Mouse (Mus musculus) heart, postnatal 25 days (tissue): ENCODE measurements around the gene Hid1. TPM values are rescaled to one million over a fixed set of nuclear protein-coding genes. Genes with fewer than 3 reads are reported as not detected.

Experiments
- DNase-seq: peaks from one replicate; pipeline ENCODE4 v3.0.0; 2022; ENCODE audit warnings: low spot score
- intact Hi-C: fragments of 180-260 bp; cut with DNase I; formaldehyde crosslinking; loops from one replicate; pipeline ENCODE4 v1.15.1; 2025
- total RNA-seq, 2 experiments: library from RNA; stranded (reverse); gene quantifications; 2 replicates each; pipeline ENCODE4 v1.2.3; 2021

Hid1 gene
- total RNA-seq, 2 experiments from 2014 or later = 4.2 to 5.4 TPM

DNA sequence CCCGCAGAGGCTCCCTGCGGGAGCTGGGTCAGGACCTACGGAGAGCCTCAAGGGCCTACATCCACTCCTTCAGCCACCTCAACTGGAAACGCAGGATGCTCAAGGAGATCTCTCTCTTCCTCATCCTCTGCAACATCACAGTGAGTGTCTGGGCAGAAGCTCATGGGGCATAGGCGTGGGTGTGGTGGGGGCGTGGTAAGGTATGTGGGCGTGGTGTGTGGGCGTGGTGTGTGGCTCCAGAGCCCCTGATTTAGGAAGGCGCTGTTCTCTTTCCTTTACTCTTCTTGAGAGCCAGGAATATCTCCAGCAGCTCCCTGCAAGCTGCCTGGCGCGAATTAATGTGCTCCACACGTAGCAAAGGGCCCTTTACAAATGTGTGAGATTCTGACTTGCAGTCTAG lies 22.6 kb downstream of the Hid1 start:
- no peak for DNase-seq
- intact Hi-C loops = no loop called here

DNA sequence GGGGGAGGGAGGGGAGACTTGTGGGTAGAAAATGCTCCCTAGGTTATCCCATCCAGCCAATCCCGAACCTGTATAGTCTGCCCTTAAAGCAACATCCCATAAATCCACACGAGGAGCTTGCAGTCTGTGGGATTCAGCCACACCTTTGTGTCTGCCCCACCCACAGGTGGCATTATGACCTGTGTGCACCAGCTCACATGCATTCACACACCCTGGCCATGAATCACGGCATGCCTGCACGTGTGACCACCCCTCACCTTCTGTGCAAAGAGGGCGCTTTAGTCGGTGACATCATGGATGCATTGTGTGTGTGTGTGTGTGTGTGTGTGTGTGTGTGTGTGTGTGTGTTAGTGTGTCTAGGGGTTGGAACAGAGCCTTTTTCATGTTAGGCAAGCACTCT lies 25.7 kb downstream of the Hid1 start:
- intact Hi-C loops = no loop called here

DNA sequence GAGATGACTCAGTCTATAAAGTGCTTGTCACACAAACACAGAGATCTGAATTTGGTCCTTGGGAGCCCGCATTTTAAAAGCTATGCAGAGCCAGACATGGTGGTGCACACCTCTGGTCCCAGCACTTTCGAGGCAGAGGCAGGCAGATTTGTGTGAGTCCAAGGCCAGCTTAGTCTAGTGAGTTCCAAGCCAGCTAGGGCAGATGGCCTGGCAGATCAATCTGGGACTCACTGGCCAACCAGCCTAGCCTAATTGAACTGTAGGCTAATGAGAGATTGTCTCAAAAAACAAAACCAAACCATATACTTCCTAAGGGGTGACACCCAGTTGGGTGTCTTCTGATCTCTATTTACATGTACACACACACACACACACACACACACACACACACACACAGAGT lies 26.3 kb downstream of the Hid1 start:
- intact Hi-C loops = no loop called here
- no peak for DNase-seq

More for the DNA sequence above, 25.7 kb downstream of the Hid1 start:
- no peak for DNase-seq

DNA sequence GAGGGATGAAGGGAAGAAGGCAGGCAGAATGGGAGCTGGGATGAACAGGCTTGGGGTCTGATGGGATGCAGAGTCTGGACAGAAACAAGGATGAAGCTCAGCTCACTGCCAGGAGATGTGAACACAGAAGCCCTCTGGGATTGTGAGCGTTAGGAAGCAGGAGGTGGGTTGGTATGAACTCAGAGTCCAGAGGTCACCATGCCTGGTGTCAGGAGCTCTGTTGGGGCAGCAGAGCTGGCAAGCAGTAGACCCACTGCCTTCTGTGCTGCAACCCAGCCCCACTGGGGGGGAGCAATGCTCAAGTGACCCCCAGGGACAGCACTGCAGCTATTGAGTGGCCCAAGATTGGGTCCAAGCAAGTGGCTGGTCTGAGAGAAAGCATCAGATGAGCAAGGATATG lies 29.7 kb downstream of the Hid1 start:
- DNase-seq = no peak
- intact Hi-C loops = no loop called here

DNA sequence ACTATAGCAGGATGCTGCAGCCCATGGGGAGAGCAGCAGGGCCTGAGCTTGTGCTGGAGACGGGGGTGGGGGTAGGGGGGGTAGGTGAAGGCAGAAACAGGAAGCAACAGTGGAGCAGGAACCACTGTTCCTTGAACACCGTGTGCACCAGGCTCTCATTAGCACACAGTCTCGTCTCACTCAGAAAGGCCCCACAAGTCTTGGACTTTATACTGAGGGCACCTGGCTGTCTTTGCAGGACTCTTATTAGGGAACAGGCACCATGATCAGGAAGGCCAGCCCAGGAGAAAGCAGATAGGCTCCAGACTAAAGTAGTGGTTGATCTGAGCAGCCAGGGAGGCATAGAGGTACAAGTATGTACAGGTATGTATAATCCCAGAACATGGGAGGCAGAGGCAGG lies 30.2 kb downstream of the Hid1 start:
- intact Hi-C loops = no loop called here
- DNase-seq = no peak

DNA sequence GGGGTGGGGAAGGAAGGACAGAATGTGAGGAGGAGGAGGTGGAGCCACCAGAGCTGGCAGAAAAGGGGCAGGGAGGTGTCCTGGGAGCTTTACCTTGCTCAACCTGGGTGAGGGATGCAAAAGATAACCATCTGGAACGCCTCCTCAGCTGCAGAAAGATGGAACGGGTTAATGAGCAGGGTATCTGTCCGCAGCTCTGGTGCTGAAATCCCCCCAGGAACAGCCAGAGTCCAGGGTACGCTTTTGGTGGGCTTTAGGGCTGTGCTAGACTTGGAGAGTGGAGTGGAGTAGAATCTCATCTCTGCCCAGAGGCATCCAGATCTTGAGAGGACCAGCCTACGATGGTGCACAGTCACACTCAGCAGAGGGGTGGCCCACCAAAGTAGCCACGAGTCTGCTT lies 31.4 kb downstream of the Hid1 start:
- intact Hi-C loops = no loop called here
- DNase-seq = no peak

DNA sequence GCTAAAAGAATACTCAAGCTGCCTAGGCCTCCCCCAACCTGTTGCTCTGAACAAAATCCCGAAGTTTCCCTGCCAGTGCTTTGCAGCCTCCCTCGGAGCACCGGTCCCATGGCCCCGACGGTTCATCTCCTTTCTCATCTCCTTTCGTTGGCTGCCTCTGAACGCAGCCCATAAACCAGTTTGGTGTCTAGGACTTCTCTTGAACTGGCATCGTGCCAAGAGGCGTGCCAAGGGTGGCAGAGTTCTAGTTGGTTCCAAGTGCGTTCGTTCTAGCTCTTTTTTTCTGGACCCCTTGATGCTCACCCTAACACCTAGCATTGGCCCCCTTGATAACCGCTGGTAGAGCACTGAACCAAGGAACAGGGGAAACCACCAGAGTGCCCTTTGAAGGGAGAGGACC lies 32.3 kb downstream of the Hid1 start:
- DNase-seq = no peak
- intact Hi-C loops = no loop called here

DNA sequence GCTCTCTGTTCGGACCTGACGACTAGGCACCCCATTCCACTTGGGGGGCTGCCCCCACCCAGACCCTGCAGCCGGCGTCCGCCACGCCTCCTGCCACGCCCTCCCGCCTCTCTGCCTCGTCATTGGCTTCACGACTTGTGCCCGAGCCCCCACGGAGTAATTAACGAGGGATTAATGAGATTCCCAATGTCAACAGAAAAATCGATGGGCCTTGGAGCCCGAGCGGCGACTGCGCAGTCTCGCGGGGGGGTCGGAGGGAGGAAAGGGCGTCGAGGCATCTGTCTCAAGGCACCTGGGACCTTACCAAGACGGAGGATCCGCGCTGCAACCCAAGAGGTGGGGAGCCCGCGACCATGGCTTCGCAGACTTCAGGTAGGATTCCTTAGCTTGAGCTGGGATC lies 33.0 kb downstream of the Hid1 start, which contains the start of gene Otop3:
Gene Otop3 (plus strand): TSS at position 201 of the 400 bp plus-strand sequence.
- no peak for DNase-seq
- intact Hi-C loops = no loop called here

DNA sequence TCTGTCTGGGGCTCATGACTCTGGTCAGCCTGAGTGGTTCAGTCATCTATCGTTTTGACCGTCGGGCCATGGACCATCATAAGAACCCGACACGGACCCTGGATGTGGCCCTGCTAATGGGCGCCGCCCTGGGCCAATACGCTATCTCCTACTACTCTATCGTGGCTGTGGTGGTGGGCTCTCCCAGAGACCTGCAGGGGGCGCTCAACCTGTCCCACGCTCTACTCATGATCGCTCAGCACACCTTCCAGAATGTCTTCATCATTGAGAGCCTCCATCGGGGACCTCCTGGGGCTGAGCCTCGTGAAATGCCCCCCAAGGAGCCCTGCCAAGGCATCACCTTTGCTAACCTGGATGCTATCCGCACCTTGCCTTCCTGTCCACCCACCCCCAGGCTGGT lies 38.2 kb downstream of the Hid1 start:
- intact Hi-C loops = no loop called here
- DNase-seq = no peak

DNA sequence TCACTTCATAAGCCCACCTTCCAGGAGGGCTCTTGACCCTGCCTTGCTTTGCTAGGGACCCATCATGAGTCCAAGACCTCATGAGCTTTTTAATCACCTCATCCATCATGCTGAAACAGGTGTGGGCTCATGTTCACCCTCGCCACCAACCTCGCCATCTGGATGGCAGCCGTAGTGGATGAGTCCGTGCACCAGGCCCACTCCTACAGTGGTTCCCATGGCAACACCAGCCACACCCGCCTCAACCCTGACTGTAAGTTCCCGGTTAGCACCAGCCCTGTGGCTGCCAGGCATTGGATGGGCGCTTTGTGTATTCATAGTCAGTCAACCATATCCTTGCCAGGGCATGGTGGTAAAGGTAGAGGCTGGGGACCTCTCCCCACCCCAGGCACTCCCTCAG lies 40.8 kb downstream of the Hid1 start:
- intact Hi-C loops = no loop called here
- no peak for DNase-seq

DNA sequence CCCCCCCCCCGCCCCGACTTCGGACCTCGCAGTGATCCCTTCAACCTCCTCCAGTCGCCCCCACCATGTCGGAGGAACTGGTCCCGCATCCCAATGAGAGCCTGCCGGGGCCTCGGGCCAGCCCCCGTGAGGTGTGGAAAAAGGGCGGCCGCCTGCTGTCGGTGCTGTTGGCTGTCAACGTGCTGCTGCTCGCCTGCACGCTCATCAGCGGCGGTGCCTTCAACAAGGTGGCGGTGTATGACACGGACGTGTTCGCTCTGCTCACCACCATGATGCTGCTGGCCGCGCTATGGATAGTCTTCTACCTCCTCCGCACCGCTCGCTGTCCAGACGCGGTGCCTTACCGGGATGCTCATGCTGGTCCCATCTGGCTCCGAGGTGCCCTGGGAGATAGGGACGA lies 44.2 kb downstream of the Hid1 start:
- no peak for DNase-seq
- intact Hi-C loops = no loop called here

DNA sequence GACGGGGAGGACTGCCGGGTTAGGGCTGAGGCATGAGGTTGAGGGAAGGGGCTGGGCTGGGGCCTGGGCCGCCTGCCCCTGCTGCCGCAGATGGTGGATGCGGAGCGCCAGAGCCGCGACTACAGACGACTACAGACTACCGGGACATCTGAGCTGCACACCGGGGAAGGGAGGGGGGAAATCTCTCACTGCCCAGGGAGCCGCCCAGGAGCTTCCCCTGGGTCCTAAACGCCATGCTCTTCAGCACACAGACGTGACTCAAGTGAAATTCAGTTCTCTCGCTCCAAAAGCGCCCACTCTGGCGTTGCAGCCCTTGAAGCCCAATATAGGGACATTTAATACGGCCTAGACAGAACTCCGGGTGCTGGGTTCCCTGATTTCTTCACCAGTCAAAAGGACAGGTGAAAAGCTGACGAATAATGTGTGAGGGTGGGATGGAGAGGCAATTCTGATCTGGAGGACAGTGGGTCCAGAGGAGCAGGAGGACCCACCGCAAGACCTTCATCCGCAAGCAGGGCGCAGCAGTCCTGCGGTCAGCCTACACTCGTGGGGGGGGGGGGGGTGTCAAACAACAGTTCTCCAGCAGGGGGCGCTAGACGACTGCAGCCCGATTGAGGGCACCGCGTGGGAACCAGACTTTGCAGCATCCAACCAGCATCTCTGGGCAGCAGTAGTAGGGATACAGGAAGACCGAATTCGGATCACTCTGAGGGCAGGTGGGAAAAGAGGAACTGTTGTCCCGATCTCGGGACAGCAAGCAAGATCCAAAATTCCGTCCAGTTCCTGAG lies 45.5 kb downstream of the Hid1 start, which contains the start of gene Ush1g:
Gene Ush1g (minus strand): TSS at position 136 of the 788 bp plus-strand sequence.
- intact Hi-C loops = loop anchor here (1.0 kb wide), 1 partner anchor 32 kb away; no protein-coding TSS in a partner anchor

DNA sequence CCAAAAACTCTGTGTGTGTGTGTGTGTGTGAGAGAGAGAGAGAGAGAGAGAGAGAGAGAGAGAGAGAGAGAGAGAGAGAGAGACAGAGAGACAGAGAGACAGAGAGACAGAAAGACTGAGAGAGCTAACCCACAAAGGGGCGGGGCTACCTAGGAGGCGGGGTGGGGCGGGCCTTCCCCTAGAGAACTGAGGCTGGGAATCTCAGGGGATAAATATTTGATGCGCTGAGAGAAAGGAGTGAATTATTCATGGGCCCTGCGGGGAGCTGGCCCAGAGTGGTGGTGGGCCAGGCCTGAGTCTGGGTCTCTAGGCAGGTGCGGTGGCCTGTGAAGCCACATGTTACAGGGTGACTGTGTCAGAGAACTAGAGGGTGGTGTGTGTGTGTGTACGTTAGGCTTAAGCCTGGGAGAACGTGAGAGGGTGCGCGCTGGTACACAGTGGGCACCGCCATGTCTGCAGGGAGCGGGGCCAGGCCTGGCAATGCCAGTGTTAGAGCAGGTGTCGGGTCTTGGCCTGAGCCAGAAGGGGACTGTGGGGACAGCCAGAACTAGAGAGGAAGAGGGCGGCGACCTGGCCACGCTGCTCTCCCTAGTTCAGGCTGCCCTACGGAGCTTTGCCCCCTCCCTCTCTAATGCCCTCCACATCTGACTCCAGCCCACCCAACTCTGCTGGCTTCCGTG lies 47.7 kb downstream of the Hid1 start:
- DNase-seq = no peak

More for the DNA sequence above, 45.5 kb downstream of the Hid1 start, which contains the start of gene Ush1g:
- no peak for DNase-seq

DNA sequence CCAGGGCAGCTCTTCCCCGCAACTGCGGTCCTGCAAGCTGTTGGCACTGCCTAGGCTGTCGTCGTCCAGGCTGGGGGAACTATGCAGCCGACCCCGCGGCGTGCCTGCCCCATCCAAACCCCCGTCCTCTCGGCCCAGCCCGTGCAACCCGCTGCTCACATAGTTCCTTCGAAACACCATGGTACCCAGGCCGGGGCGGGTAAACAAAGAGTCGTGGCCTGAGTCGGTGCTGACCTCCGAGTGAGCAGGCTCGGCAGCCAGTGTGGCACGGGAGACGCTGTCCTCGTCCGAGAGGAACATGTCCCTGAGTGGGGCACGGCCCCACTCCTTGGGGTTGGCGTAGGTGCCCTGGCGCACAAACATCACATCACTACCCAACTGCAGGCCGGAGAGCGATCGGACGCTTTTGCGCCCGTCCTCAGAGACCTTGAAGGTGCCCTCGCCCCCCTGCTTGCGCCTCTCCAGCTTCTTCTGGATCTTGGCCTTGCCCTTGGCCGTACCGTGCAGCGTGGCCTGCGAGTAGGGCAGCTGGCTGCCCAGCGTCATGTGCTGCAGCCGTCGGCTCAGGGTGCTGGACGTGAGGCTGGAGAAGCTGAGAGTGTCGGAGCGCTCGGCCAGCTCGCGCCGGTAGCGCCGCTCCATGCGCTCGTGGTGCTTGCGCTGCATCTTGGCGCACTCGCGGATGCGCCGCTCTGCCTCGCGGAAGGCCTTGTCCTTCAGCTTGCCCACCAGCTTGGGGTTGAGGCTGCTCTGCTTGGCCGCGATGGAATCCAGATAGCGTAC lies 49.1 kb downstream of the Hid1 start:
- intact Hi-C loops = no loop called here
- no peak for DNase-seq

More for the DNA sequence above, 47.7 kb downstream of the Hid1 start:
- intact Hi-C loops = no loop called here

DNA sequence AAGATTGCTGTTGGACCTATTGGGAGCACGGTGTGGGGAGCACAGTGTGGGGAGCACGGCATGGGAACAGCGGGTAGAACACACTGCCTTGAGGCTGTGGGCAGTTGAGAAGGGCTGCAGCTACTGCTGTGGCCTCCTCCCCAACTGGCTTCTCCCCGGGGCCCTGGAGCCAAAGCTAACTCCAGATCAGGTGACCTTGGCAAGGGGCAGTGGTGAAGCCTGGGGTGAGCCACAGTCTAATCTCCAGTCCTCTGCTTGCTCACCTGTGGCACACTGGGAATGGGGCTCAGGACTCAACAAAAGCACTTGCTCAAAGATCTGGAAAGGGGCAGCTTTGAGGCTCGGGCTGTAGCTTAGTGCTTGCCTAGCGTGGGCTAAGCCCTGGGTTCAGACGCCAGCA lies 50.4 kb downstream of the Hid1 start:
- intact Hi-C loops = no loop called here
- DNase-seq = no peak

DNA sequence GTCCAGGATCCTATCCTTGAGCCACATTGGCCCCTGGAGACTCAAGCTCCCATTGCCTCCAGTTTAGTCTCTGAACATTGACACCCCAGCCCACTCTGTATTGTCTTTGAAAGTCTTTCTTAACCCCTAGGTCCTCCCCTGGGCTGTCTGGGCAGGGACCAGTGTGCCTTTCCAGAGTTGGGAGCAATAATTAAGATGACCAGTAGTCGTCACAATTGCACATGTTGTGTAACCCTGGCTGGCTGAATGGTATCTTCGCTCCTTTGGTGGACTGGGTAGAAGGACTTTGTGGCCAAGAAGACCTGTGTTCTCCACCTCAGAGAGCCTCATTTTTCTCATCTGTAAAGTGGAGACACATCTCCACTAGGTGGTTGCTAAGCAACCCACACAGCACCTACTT lies 53.3 kb downstream of the Hid1 start:
- no peak for DNase-seq
- intact Hi-C loops = no loop called here

DNA sequence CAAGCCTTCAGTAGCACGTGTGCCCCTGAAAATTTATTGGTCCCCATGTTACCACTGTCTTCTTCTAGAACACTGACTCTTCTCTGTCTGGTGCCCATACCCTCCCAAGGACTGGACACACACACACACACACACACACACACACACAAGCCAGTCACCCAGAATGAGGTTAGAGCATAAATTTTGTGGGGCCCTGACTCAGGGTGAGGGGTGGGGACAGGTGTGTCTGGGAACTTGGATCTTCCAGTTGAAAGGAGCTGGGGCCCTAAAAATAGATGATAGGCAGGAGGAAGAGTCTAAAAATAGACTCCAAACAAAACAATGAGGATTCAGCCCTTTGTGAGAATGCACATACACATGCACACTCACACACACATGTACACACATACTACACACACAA lies 58.8 kb downstream of the Hid1 start:
- intact Hi-C loops = no loop called here
- no peak for DNase-seq

DNA sequence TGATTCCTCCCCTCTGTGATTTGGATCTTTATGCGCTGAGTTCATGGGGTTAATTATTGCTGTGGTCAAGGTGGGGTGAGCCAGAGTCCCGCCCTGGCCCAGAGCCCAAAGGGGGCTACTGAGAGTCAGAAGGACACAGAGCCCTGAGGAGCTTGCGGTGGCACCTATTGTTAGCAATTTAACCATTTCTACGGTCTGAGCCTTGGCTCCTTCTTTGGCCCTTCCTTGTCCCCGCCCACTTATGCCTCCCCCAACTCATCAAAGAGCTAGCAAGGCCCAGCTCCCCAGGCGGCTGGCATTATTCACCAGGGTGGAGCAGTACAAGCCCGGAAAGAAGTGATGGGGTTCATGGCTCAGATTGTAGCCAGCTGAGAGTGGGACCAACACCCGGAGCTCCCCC lies 60.7 kb downstream of the Hid1 start, which contains the start of gene Otop2:
Gene Otop2 (plus strand): TSS at position 301 of the 400 bp plus-strand sequence.
- intact Hi-C loops = no loop called here
- DNase-seq = no peak

DNA sequence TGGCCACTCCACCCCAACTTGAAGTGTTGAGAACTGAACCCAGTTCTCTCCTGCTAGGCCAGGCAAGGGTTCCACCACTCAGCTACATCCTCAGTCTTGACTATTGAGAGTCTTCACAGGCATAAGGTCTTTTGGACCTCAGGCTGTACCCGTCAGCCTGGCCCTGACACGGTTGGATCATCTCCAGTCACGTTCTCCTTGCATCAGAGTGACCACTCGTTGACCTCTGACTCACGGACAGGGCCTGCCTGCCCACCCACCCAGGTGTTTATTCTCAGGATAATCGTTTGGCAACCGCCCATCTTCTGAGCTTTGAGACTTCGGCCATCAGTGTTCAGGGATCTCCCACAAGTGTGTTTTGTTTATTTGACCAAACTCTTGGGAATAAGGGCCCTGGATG lies 64.4 kb downstream of the Hid1 start:
- no peak for DNase-seq
- intact Hi-C loops = no loop called here

DNA sequence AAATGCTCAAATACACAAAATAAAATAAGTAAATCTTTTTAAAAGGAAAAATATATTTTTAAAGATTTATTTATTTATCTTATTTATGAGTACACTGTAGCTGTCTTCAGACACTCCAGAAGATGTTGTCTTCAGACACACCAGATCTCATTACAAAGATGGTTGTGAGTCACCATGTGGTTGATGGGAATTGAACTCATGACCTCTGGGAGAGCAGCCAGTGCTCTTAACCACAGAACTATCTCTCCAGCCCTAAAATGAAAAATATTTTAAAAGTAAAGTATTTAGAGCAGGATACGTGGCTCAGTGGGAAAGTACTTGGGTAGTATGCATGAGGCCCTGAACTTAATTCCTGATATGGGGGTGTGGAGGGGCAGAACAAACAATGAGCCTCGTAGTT lies 66.2 kb downstream of the Hid1 start:
- no peak for DNase-seq
- intact Hi-C loops = no loop called here

DNA sequence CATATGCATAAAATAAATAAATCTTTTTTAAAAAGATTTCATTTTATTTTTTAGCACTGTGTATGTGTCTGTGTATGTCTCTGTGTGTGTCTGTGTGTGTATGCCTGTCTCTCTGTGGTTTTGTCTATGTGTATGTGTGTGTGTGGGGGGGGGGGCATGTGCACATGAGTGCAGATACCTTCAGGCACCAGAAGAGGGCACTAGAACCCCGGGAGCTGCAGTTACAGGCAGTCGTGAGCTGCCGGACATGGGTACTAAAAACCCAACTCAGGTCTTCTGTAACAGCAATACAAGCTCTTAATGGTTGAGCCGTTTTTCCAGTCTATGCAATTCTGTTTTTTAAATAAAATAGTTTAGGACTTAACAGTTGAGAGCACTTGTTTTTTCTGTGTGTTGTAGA lies 66.8 kb downstream of the Hid1 start:
- no peak for DNase-seq
- intact Hi-C loops = no loop called here
